Mouse (Mus musculus): Measurements from ENCODE around the gene Vnn1. TPM values are rescaled to one million over a fixed set of nuclear protein-coding genes. Genes with fewer than 3 reads are reported as not detected.

Vnn1 gene
- polyA plus RNA-seq, 2 experiments, result 0.76 to 1.2 TPM

- TF ChIP-seq CTCF (IDR thresholded peaks at IDR 0.05; ENCODE audit: low read depth) (no peak), EP300 (IDR thresholded peaks at IDR 0.05; ENCODE audit: low read depth) (no peak)
- Histone ChIP-seq H3K9ac (replicated peaks) (no peak overlapping the region), H3K27me3 (ENCODE audit: control insufficient read depth, insufficient read depth, low read length) (no peaks in the 10 kb centered on the region), H3K4me1 (replicated peaks; ENCODE audit: control insufficient read depth in 2 of 2, insufficient read depth in 2 of 2, low read length in 1 of 2) (no peaks in the 10 kb centered on the region), H3K9me3 (ENCODE audit: control insufficient read depth, low read length) (no peaks in the 10 kb centered on the region), H3K4me2 (ENCODE audit: low read depth) (no peak overlapping the region), H3K27ac (no peak overlapping the region), H3K4me3 (ENCODE audit: insufficient read depth in 1 of 2, low read depth in 2 of 2, low read length in 2 of 2) (no peak overlapping the region), H3K36me3 (replicated peaks; ENCODE audit: control insufficient read depth, insufficient read depth, low read depth) (no peaks in the 10 kb centered on the region)
- WGBS (ENCODE audit: insufficient replicate concordance), result 49% methylated on average over 3 of the region's 3 CpGs
- DNase-seq (ENCODE audit: low read depth in 3 of 3, low spot score in 3 of 3) (no peak), ATAC-seq (ENCODE audit: insufficient read depth) (no peak)
Measured at GRCm38 (mm10) chr10:23901119-23901518, 6.6 kb downstream of the Vnn1 start.

GRCm38 (mm10) chr10:23905661-23906060 lies 11.2 kb downstream of the Vnn1 start:
- WGBS (ENCODE audit: insufficient replicate concordance), result 61% methylated on average over 1 of the region's 1 CpGs

GRCm38 (mm10) chr10:23920056-23920455 lies 25.6 kb downstream of the Vnn1 start, which contains the start of gene Taar1:
Taar1 (plus strand) TSS chr10:23920356.
- H3K27me3 ChIP-seq (ENCODE audit: control insufficient read depth, insufficient read depth, low read length), result no peaks in the 10 kb centered on the region
- DNase-seq (ENCODE audit: low read depth in 3 of 3, low spot score in 3 of 3), result no peak
- TF ChIP-seq EP300 (IDR thresholded peaks at IDR 0.05; ENCODE audit: low read depth), result no peak
- TF ChIP-seq CTCF (IDR thresholded peaks at IDR 0.05; ENCODE audit: low read depth), result no peak
- 63% methylated on average over 4 of the region's 4 CpGs for WGBS (ENCODE audit: insufficient replicate concordance)
- no peaks in the 10 kb centered on the region for H3K9me3 ChIP-seq (ENCODE audit: control insufficient read depth, low read length)
- H3K36me3 ChIP-seq (replicated peaks; ENCODE audit: control insufficient read depth, insufficient read depth, low read depth), result no peaks in the 10 kb centered on the region
- H3K4me3 ChIP-seq (ENCODE audit: insufficient read depth in 1 of 2, low read depth in 2 of 2, low read length in 2 of 2), result no peak within 1 kb of the TSS
- ATAC-seq (ENCODE audit: insufficient read depth), result no peak
- H3K9ac ChIP-seq (replicated peaks), result no peak within 1 kb of the TSS
- no peak within 1 kb of the TSS for H3K27ac ChIP-seq
- no peak within 1 kb of the TSS for H3K4me2 ChIP-seq (ENCODE audit: low read depth)
- H3K4me1 ChIP-seq (replicated peaks; ENCODE audit: control insufficient read depth in 2 of 2, insufficient read depth in 2 of 2, low read length in 1 of 2), result no peaks in the 10 kb centered on the region

More at GRCm38 (mm10) chr10:23905661-23906060, 11.2 kb downstream of the Vnn1 start:
- ATAC-seq (ENCODE audit: insufficient read depth), result no peak
- Histone ChIP-seq H3K36me3 (replicated peaks; ENCODE audit: control insufficient read depth, insufficient read depth, low read depth) (no peaks in the 10 kb centered on the region), H3K4me3 (ENCODE audit: insufficient read depth in 1 of 2, low read depth in 2 of 2, low read length in 2 of 2) (no peak overlapping the region), H3K27me3 (ENCODE audit: control insufficient read depth, insufficient read depth, low read length) (no peaks in the 10 kb centered on the region), H3K9me3 (ENCODE audit: control insufficient read depth, low read length) (no peaks in the 10 kb centered on the region), H3K27ac (no peak overlapping the region), H3K4me1 (replicated peaks; ENCODE audit: control insufficient read depth in 2 of 2, insufficient read depth in 2 of 2, low read length in 1 of 2) (no peaks in the 10 kb centered on the region), H3K9ac (replicated peaks) (no peak overlapping the region), H3K4me2 (ENCODE audit: low read depth) (no peak overlapping the region)
- no peak for DNase-seq (ENCODE audit: low read depth in 3 of 3, low spot score in 3 of 3)
- TF ChIP-seq CTCF (IDR thresholded peaks at IDR 0.05; ENCODE audit: low read depth), result no peak
- TF ChIP-seq EP300 (IDR thresholded peaks at IDR 0.05; ENCODE audit: low read depth), result no peak

GRCm38 (mm10) chr10:23922468-23922867 lies 28.0 kb downstream of the Vnn1 start:
- peak; percentile 50; the same call in 1 of the 2 replicates for ATAC-seq (ENCODE audit: insufficient read depth)
- no peak overlapping the region for H3K9ac ChIP-seq (replicated peaks)
- H3K36me3 ChIP-seq (replicated peaks; ENCODE audit: control insufficient read depth, insufficient read depth, low read depth), result no peaks in the 10 kb centered on the region
- H3K4me3 ChIP-seq (ENCODE audit: insufficient read depth in 1 of 2, low read depth in 2 of 2, low read length in 2 of 2), result no peak overlapping the region
- H3K9me3 ChIP-seq (ENCODE audit: control insufficient read depth, low read length), result no peaks in the 10 kb centered on the region
- peaks cover 0 to 4% of the 10 kb centered on the region in 2 experiments; a peak in 1 of 4 replicates for H3K4me1 ChIP-seq (replicated peaks; ENCODE audit: control insufficient read depth in 2 of 2, insufficient read depth in 2 of 2, low read length in 1 of 2)
- no peak overlapping the region for H3K27ac ChIP-seq
- H3K4me2 ChIP-seq (ENCODE audit: low read depth), result no peak overlapping the region
- TF ChIP-seq CTCF (IDR thresholded peaks at IDR 0.05; ENCODE audit: low read depth) (no peak), EP300 (IDR thresholded peaks at IDR 0.05; ENCODE audit: low read depth) (no peak)
- peak; percentile 3 to 15 (median 9) for DNase-seq (ENCODE audit: low read depth in 3 of 3, low spot score in 3 of 3)
- WGBS (ENCODE audit: insufficient replicate concordance), result 44% methylated on average over 3 of the region's 3 CpGs
- no peaks in the 10 kb centered on the region for H3K27me3 ChIP-seq (ENCODE audit: control insufficient read depth, insufficient read depth, low read length)

- ATAC-seq (ENCODE audit: insufficient read depth) (no peak), DNase-seq (ENCODE audit: low read depth in 3 of 3, low spot score in 3 of 3) (no peak)
- H3K9ac ChIP-seq (replicated peaks), result no peak overlapping the region
- no peaks in the 10 kb centered on the region for H3K36me3 ChIP-seq (replicated peaks; ENCODE audit: control insufficient read depth, insufficient read depth, low read depth)
- TF ChIP-seq CTCF (IDR thresholded peaks at IDR 0.05; ENCODE audit: low read depth) (no peak), EP300 (IDR thresholded peaks at IDR 0.05; ENCODE audit: low read depth) (no peak)
- no peaks in the 10 kb centered on the region for H3K27me3 ChIP-seq (ENCODE audit: control insufficient read depth, insufficient read depth, low read length)
- H3K9me3 ChIP-seq (ENCODE audit: control insufficient read depth, low read length), result no peaks in the 10 kb centered on the region
- no peak overlapping the region for H3K27ac ChIP-seq
- H3K4me2 ChIP-seq (ENCODE audit: low read depth), result no peak overlapping the region
- 56% methylated on average over 2 of the region's 2 CpGs for WGBS (ENCODE audit: insufficient replicate concordance)
- no peak overlapping the region for H3K4me3 ChIP-seq (ENCODE audit: insufficient read depth in 1 of 2, low read depth in 2 of 2, low read length in 2 of 2)
- peaks cover 0 to 4% of the 10 kb centered on the region in 2 experiments; a peak in 1 of 4 replicates for H3K4me1 ChIP-seq (replicated peaks; ENCODE audit: control insufficient read depth in 2 of 2, insufficient read depth in 2 of 2, low read length in 1 of 2)
Measured at GRCm38 (mm10) chr10:23923941-23924340, 29.5 kb downstream of the Vnn1 start.

All from liver, embryonic 14.5 days (tissue).